Mouse (Mus musculus) gastrocnemius, adult 18-20 months (tissue): Measurements from ENCODE around the gene Klk5. TPM values are rescaled to one million over a fixed set of nuclear protein-coding genes. Genes with fewer than 3 reads are reported as not detected.
A peak's percentile ranks its signal among the peaks of the same experiment; 100 is the strongest.

Source experiments
- DNase-seq: peaks from one replicate; pipeline ENCODE4 v3.0.0; 2021; ENCODE audit warnings: low spot score
- long read RNA-seq, 2 experiments: library from polyadenylated mRNA; stranded (forward); transcript quantifications; one replicate each; pipeline ENCODE4 v2.0.0; 2021
- total RNA-seq, 2 experiments: library from RNA; stranded (reverse); gene quantifications; 2 replicates each; pipeline ENCODE4 v1.2.3; 2021

Klk5 gene
- not detected for total RNA-seq
- long read RNA-seq, experiment 1: 0 reads
- long read RNA-seq, experiment 2: 0 reads

DNA sequence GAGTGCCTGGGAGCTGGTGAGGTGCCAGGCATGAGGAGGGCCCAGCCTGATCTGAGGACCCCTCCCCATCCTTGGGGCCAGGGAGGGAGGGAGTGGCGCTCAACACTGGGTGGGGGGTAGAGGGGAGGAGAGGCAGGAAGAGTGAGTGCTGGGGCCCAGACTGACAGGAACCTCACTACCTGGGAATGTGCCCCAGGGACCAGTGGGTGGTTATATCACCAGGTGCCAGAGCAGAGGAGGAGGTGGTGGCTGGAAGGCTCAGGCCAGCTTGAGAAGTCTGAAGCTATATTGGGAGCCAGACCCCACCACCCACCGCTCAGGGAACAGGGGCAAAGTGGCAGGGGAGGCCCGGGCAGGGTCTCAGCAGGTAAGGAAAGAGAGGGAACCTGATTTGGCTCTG, at the start of gene Klk5:
Klk5 (plus strand) TSS at position 271 of the 400 bp plus-strand sequence.
- DNase-seq: no peak

DNA sequence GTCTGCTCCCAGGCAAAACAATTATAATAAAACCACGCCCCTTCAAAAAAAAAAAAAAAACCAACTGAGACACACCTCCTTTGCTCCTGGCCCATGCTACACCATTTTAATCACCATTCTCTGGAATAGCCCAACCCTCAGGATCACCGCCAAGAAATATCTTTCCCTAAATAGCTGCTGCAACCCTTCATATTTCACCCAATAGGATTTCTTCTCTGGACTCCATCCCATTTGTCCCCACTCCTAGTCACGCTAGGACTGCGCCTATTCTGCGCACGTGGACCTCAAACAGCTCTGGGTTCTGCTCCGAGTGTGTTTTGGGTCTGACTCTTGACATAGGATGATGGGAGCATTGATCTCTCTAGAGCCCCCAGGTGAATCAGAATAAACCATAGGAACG, 45.4 kb upstream of the Klk5 start:
- DNase-seq: no peak

DNA sequence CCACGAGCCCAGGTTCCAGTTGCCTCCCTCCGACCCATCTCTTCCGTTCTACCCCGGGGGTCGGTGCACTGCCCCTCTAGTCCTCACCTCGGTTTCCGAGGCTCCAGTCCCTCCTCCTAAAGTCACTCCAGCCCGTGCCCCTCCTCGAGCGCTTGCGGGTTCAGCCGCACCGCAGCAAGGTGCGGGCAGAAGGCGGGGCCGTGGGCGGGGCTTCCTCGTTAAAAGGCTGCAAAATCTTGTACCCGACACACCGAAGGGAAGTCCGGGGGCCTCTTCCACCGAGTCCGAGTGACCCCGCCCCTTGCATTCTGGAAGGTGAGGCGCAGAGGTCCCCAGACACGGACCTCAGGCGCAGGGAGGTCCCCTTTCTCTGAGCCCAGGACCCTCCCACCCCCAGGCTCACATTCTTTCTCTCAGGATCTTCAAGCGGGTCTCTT, 44.4 kb upstream of the Klk5 start, which contains the start of gene Klk8:
Klk8 (plus strand) TSS at position 245 of the 437 bp plus-strand sequence.
- no peak for DNase-seq

DNA sequence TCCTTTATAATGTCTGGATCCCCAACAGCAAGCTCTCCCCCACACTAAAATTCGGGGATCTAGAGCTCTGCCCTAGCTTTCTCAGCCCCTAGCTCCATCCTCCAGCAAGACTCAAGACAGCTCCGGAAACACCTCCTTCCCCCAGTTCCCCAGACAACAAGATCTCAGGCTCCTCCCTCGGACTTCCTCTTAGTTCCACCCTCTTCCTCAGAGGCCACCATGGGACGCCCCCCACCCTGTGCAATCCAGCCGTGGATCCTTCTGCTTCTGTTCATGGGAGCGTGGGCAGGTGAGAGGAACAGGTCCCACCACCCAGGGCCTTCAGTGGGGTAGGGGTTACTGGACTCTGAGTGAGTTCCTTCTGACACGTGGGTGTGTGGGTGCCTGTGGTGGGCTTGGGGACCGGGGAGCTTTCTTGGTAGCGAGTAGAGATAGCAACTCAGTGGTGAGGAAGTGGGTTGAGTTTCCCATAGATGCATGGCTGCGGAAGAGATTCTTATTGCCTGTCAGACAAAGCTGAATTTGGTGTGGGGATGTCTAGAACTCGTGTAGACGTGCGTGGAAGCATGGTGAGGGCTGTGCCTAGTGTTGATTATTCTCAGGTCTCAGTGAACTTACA, 43.8 kb upstream of the Klk5 start:
- DNase-seq: no peak

DNA sequence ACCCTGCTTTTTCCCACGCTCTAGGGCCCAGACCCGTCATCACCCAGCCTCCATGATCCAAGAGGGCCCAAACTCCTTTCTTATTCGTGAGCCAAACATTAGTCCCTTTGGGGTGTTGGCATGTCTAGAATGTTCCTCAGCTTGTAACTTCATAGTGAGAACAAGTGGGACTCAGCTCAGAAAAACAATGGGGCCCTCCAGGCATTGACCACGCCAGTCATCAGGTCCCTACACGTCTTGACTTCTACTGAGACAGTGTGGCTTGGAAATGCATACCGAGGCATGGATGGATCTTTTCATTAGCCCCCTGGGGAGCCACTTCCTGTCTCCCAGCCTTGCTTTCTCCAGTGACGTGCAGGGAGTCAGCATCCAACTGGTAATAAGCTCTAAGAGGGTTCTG, 41.9 kb upstream of the Klk5 start:
- no peak for DNase-seq

DNA sequence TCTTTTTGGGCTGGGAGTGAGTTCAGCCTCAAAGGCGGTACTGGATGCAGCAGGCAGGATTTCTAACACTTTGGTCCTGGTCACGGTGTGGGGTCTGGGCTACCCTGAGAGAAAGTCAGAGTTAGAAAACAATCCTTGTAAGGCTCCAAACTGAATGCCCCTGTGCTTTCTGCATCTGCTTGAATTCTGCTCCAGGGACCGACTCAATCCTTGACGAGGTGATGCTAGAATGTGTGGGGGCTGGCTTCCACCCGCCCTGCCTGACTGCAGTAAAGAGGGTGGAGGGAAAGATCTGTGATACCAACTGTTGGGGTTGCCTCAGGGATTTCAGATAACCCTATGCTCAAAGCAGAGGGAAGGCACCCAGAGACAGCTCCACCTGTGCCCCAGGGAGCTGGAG, 30.8 kb upstream of the Klk5 start, which contains the start of gene Klk7:
Klk7 (plus strand) TSS at position 301 of the 400 bp plus-strand sequence.
- no peak for DNase-seq

DNA sequence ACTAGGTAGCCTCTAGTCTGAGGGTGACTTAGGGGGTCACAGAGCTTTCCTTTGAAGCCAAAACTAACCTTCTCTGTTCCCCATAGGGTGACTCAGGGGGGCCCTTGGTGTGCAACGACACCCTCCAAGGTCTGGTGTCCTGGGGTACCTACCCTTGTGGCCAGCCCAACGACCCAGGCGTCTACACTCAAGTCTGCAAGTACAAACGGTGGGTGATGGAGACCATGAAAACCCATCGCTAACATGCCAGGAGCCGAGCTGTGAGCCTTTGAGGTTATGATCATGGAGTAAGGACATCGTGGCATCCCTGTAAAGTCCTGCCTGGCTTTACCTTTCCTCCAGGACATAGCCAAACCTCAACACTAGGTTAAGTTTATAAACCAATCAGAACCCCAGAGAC, 26.6 kb upstream of the Klk5 start:
- DNase-seq: no peak

DNA sequence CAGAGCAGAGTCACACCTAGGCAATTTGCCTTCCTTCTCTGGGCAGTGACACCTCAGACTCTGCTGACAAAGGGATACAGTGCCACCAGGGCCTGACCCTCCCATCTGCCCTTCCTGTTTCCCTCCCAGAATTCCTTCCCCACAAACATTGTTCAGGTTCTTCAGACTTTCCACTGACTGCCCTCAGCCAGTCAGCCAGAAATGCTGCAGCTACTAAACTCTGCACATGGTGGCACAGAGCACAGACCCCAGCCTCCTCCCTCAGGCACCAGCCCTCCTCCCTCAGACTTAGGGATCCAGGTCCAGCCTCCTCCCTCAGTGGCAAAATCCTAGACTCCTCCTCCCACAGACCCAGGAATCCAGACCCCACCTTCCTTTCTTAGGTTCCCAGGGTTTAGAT, 25.0 kb upstream of the Klk5 start:
- no peak for DNase-seq

DNA sequence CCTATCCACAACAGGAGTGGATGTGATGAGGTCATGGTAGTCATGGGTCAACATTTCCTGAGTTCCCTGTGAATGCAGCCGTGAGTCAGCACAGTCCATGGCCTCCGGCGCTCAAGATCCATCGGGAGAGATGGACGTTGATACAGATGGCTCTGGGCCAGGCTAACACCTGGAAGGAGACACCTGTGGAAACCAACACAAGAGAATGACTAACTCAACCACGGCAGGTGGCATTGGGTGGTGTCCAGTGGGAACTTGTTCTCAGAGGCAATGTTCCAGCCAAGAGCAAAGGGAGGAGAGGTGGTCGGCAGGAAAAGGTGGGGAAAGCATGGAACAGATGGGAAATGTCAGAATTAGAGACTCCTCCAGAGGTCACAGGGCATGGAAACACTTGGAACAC, 20.2 kb upstream of the Klk5 start:
- DNase-seq: no peak

DNA sequence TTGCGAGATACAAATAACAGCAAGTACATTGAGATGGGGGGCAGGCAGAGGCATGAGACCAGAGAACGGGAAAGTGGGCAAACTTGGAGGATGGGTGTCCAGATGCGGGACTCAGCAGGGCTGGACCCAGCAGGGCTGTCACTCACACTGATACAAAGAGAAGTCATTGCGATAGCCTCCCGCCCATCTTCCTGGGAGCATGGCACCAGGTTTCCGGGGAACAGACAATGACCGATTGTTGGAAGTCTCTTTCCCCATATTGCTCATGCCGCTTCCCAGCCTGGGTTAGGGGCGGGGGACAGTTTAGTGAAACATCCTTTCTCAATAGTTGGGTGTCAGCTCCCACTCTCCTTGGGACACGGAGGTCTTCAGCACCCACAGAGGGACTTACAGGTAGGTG, 17.6 kb upstream of the Klk5 start, which contains the start of gene Klk6:
Klk6 (plus strand) TSS at position 301 of the 400 bp plus-strand sequence.
- no peak for DNase-seq

DNA sequence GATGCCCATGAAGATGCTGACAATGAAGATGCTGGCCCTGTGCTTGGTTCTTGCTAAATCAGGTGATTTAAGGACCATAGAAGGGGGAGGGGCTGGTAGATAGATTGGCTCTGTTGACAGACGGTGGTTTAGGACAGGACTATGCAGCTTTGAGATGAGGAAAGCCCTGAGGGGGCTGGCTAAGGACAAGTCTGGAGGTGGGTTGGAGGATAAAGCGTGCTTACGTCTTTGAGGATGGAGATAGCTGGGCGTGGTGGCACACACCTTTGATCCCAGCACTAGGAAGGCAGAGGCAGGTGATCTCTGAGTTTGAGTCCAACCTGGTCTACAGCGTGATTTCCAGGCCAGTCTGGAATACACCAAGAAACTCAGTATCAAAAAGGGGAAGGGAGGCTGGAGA, 15.7 kb upstream of the Klk5 start:
- no peak for DNase-seq

DNA sequence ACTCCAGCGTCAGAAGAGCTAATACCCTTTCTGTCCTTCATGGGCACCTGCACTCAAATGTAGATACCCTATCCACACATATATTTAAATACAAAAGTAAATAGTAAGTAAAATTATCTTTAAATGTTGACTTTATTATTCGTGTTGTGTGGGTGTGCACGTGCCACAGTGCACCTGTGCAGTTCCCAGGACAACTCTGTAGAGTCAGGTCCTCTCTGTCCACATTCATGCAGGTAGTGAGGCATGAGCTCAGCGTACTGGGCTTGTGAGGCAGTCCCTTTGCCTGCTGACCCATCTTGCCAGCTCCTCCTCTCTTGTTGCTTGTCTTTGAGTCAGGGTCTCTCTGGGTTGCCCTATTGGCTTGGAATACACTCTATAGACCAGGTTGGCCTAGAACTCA, 14.1 kb upstream of the Klk5 start:
- DNase-seq: no peak

DNA sequence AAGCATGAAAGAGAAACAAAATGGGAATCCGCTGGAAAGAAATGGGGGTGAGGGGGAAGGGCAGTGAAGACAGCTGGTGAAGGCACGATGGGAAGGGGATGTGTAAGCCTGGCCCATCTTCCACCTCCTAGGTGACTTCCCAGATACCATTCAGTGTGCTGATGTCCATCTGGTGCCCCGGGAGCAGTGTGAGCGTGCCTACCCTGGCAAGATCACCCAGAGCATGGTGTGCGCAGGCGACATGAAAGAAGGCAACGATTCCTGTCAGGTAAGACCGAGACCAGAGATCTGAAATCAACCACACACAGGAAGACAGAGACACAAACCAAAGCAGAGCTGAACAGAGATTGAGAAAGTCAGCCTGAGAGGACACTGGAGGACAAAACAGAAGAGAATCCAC, 12.8 kb upstream of the Klk5 start:
- no peak for DNase-seq

DNA sequence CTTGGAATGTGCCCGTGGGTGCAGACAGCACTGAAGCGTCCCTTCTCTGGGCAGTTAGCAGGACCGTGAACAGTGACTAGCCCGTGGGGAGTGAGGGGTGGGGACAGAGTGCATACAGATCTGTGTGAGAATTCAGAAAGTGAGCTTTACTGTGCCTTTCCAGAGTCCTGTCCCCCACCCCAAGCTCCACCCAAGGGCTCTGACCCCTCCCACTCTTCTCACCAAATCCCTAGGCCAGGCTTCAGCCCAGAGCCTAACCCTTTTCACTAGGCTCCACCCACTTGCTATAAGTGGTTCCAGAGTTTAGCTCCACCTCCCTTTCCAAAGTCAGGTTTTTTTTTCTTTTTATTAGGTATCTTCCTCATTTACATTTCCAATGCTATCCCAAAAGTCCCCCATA, 2.0 kb downstream of the Klk5 start:
- DNase-seq: no peak

DNA sequence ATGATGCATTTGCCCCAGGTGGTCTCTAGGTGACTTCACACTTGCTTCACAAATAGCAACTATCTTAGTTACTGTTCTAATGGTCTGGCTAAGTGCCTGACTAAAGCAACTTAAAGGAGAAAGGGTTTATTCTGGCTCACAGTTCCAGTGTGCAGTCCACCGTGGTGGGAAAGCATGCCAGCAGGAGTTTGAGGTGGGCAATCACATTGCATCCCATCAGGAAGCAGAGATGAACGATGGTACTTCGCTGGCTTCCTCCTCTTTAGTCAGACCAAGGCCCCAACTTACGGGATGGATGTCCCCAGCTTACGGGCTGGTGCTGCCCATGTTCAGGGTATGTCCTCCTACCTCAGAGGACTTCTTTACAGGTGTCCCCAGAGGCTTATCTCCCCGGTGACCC, 9.8 kb downstream of the Klk5 start:
- no peak for DNase-seq

DNA sequence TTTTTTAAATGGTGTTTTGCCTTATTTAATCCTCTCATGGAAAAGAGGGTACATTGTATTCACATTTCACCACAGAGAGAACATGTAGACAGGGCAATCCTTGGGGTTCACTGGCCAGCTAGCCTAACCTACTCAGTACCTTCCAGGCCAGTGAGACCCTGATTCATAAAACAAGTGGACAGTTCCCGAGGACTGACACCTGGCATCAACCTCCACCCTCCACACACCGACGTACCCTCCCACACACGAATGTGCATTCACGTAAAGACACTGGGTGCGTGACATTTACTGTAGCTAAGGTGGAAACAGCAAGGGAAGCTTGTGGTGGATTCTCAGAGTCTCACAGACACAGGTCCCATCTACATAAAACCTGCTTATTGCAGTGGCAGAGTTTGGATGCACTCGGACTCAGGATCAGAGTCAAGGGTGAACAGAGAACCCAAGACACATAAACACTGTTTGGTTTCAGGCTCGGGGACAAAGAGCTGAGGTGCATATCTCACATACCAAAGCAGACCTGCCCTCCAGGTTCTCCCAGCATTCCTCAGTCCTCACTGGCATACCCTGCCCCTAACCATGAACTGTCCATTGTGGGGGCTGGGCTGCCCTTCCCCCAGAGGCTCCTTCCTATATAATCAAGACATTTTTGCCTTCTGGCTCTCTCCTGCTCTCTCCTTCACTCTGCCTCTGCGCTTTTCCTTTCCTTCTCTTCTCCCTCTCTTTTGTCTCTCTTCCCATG, 13.0 kb downstream of the Klk5 start:
- DNase-seq: no peak

DNA sequence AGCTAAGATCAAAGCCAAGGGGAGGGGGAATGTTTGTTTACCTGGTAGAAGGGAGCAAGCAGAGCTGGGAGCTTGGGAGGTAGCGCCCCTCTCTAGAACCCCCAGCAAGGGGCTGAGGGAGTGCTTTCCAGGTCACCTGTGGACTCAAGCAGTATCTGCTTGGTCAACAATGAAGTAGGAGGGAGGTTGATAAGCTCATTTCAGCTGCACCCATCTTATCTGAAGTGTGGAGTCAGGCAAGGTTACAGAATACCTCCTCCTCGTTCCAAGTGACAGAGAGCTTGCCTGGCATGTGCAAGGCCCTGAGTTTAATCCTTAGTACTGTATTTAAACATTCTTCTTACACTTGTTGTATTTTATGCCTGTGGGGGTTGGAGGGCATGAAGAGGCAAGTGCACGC, 13.9 kb downstream of the Klk5 start:
- no peak for DNase-seq

DNA sequence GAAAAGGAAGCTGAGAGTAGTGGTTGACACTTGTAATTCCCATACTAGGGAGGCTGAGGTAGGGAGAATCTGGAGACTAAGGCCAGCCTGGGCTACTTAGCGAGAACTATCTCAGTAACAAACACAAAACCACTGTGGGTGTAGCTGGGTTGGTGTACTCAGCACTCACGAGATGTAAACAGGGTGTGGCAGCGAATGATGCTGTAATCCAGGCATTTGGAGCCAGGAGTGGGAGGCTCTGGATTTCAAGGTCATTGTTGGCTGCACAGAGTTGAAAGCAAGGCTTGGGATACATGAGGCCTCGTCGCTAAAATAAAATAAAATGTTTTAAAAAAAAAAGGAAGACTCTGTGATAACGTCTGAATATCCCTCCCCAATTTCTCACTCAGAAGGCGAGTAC, 14.5 kb downstream of the Klk5 start:
- DNase-seq: no peak

DNA sequence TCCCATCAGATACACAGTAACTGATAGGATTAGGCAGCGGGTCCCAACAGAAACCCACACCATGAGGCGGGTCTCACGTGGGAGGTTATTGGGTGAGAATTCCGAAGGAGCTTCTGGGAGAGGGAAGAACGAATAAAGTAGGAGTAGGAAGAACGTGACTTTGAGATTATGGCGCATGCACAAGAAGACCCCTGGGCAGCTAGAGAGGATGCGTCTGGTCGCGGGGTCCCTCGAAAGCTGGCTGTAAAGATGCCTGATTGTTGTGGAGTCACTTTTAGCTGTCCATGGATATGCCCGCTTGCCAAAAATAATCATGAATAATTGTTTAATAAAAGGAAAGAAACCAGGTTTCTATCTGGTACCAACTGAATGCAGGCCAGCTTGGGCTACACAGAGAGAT, 15.7 kb downstream of the Klk5 start:
- DNase-seq: no peak

DNA sequence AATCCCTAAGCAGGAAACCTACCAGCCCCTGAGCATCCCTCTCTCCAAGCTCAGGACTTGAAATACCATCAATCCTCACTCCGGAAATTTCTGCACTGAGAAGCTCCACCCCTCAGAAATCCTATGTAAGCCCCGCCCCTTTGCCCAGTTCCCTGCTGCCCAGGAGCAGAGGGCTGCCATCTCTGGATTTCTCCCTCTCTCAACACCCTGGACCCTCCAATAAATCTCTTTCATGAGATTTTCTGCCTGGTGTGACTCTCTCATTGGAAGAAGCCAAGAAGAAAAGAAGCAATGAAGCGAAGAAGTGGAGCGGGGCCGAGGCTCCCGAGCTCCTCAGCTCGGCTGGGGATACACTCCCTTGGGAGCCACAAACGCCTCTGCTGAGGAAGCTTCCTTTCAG, 18.6 kb downstream of the Klk5 start:
- no peak for DNase-seq

DNA sequence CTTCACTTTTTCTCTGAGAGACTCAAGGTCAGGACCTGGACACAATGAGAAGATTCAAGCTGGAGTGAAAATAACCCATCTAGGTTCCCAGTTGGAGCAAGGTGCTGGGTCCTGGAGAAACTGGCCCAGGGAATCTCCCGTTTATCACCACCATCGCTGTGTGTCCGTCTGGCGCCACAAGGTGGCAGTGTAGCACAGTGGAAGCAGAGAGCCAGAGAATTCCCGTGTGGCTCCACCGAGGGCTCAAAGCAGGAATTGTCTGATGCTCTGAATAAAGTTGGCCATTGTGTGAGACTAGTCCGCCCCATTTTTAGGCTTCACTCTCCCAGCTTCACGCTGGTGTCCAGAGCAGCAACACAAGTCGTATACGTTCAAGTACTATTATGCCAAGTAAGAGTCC, 31.5 kb downstream of the Klk5 start:
- peak; percentile 12 for DNase-seq

DNA sequence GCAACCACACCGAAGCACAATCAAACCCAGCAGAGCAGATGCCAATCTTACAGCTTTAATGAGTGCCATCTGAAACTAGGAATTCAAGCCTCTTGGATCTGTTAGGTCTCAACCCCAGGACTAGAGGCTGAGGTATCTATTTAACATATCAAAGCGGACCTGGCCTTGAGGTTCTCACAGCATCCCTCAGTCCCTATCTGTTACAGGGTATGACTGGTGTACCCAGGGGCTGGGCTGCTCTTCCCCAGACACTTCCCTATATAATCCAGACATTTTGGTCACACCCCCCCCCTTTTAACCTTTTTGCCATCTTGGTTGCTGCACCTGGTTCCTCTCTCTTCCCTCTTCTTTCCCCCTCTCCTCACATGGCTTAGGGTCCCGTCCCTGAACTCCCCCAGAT, 31.9 kb downstream of the Klk5 start:
- DNase-seq: no peak

DNA sequence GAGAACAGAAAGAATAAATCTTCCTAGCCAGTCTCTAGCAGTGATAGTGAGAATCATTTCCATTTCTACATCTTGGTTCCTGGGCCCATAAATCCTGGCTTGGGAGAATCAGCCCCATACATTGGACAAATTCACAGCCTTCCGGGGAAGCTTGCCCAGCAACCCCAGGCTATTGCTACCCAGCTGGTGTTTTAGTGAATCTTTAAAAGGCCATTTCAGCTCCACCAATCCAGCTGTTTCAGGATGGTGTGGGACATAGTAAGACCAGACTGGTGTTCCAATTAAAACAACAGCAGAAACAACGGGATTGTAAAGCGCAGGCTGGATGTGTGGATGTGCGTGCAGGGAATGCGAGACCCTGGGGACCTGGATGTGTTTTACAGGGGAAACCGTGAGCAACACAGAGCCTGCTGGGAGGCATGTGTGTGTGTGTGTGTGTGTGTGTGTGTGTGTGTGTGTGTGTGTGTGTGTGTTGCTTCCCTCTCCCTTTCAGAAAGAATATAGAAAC, 33.2 kb downstream of the Klk5 start:
- DNase-seq: no peak
